ENCODE assay signal across 10 mouse cellular contexts in the genomic region with DNA sequence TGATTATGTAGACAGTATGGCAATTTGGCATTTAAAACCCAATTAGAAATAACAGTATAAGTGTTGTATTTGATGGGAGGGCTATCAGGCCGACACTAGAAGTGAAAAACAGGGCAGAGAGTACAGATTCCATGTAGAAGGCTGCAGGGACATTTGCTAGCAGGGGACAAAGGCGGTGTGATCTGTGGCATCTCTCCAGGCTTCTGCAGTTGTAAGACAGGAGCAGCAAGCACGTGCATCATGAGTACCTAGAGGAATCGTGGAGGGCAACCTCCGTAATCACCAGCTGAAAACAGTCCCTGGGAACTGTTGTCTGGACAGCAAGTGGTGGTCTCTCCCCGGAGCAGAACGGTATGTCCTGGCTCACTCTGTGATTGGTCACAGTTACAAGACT. TPM values are rescaled to one million over a fixed set of nuclear protein-coding genes. Genes with fewer than 3 reads are reported as not detected.
A peak's percentile ranks its signal among the peaks of the same experiment; 100 is the strongest.
DNase-seq lines count a peak whose midpoint lies in the region; ATAC-seq and TF ChIP-seq lines count a peak whose summit lies in the region.
"Had no signal": no experiment of that assay in that cellular context is flagged by ENCODE, and none has a peak within 500 bp of the region (broad histone marks: within the 10 kb centered on the region; RNA-seq: fewer than 3 reads in every experiment).

No protein-coding gene starts in this region.

- H3K36me3 ChIP-seq in heart, embryonic 11.5 days (ENCODE audit: control insufficient read depth, insufficient read depth, low read length): no peaks in the 10 kb centered on the region
- H3K36me3 ChIP-seq in kidney, embryonic 15.5 days: no peaks in the 10 kb centered on the region
- H3K36me3 ChIP-seq in neural tube, embryonic 15.5 days: no peaks in the 10 kb centered on the region
- H3K36me3 ChIP-seq: forebrain, embryonic 12.5 days had no signal

- no peak overlapping the region for H3K9ac ChIP-seq in heart, embryonic 11.5 days (ENCODE audit: low read depth, low read length)
- H3K9ac ChIP-seq in kidney, embryonic 15.5 days: no peak overlapping the region
- H3K9ac ChIP-seq in neural tube, embryonic 15.5 days (replicated peaks): no peak overlapping the region
- H3K9ac ChIP-seq: forebrain, embryonic 12.5 days had no signal

- H3K27ac ChIP-seq in layer of hippocampus, adult 2 months: peak overlapping the region; percentile 40; the same call in 1 of the 2 replicates
- H3K27ac ChIP-seq in heart, embryonic 11.5 days (ENCODE audit: low read depth, low read length): peak overlapping the region; percentile 65
- peak overlapping the region; percentile 67 for H3K27ac ChIP-seq in kidney, embryonic 15.5 days
- H3K27ac ChIP-seq in neural tube, embryonic 15.5 days (replicated peaks): no peak overlapping the region
- H3K27ac ChIP-seq: forebrain, embryonic 12.5 days had no signal

- no peaks in the 10 kb centered on the region for H3K9me3 ChIP-seq in heart, embryonic 11.5 days (replicated peaks; ENCODE audit: control insufficient read depth, low read length)
- no peaks in the 10 kb centered on the region for H3K9me3 ChIP-seq in kidney, embryonic 15.5 days (replicated peaks)
- H3K9me3 ChIP-seq in neural tube, embryonic 15.5 days (replicated peaks): no peaks in the 10 kb centered on the region
- H3K9me3 ChIP-seq: forebrain, embryonic 12.5 days had no signal

- H3K4me1 ChIP-seq in heart, embryonic 11.5 days (ENCODE audit: control insufficient read depth, insufficient read depth, low read length): peaks cover 5% of the 10 kb centered on the region; the same call in 1 of the 2 replicates
- H3K4me1 ChIP-seq in kidney, embryonic 15.5 days: peaks cover 19% of the 10 kb centered on the region
- H3K4me1 ChIP-seq in neural tube, embryonic 15.5 days: peaks cover 11% of the 10 kb centered on the region

- DNase-seq in layer of hippocampus, adult 2 months (ENCODE audit: low spot score in 2 of 2): no peak
- DNase-seq in layer of hippocampus, adult 9-11 months: no peak
- DNase-seq in frontal cortex, adult 2 months (ENCODE audit: extremely low spot score in 1 of 2, low spot score in 1 of 2): no peak
- DNase-seq in yolk sac, embryonic 10.5 days (ENCODE audit: low spot score): no peak
- DNase-seq: lung, postnatal 14 days had no signal

- TF ChIP-seq CTCF in layer of hippocampus, adult 2 months (conservative IDR thresholded peaks at IDR 0.05): no peak

- no peaks in the 10 kb centered on the region for H3K27me3 ChIP-seq in heart, embryonic 11.5 days (ENCODE audit: control insufficient read depth, insufficient read depth, low read length)
- H3K27me3 ChIP-seq in kidney, embryonic 15.5 days: no peaks in the 10 kb centered on the region
- H3K27me3 ChIP-seq in neural tube, embryonic 15.5 days (replicated peaks): no peaks in the 10 kb centered on the region
- H3K27me3 ChIP-seq: forebrain, embryonic 12.5 days had no signal

- no peak for ATAC-seq in heart, embryonic 11.5 days (replicated peaks; ENCODE audit: insufficient number of reproducible peaks, low FRiP score, low TSS enrichment)
- ATAC-seq in kidney, embryonic 15.5 days (replicated peaks; ENCODE audit: low FRiP score): no peak
- no peak for ATAC-seq in neural tube, embryonic 15.5 days (ENCODE audit: low FRiP score)
- ATAC-seq: activated CD4-positive, CD25-positive, alpha-beta regulatory T cell, adult 4 months had no signal

- H3K4me3 ChIP-seq in layer of hippocampus, adult 2 months: no peak overlapping the region
- H3K4me3 ChIP-seq in heart, embryonic 11.5 days (ENCODE audit: low read depth, low read length): no peak overlapping the region
- no peak overlapping the region for H3K4me3 ChIP-seq in kidney, embryonic 15.5 days (replicated peaks)
- H3K4me3 ChIP-seq in neural tube, embryonic 15.5 days (replicated peaks): no peak overlapping the region
- H3K4me3 ChIP-seq: forebrain, embryonic 12.5 days had no signal

- 47% methylated on average over 7 of the region's 7 CpGs for WGBS in heart, embryonic 11.5 days (ENCODE audit: insufficient replicate concordance)
- 66% methylated on average over 7 of the region's 7 CpGs for WGBS in kidney, embryonic 15.5 days
- WGBS in neural tube, embryonic 15.5 days: 70% methylated on average over 7 of the region's 7 CpGs

- no peak overlapping the region for H3K4me2 ChIP-seq in heart, embryonic 11.5 days
- peak overlapping the region; percentile 48; the same call in 1 of the 2 replicates for H3K4me2 ChIP-seq in kidney, embryonic 15.5 days
- H3K4me2 ChIP-seq in neural tube, embryonic 15.5 days: peak overlapping the region; percentile 47; the same call in 1 of the 2 replicates
- H3K4me2 ChIP-seq: forebrain, embryonic 12.5 days had no signal

RNA-seq across cellular contexts. Expression of gene Calcrl, which starts 37.2 kb away (rescaled TPM):
- total RNA-seq in layer of hippocampus, adult 2 months (2021): 1 to 10 TPM; 8.0 to 8.5 TPM
- 59.6 and 68.1 TPM in 2 replicates for polyA plus RNA-seq in heart, embryonic 11.5 days (2014; fragmentation: Nextera tagmentation; extraction: Ambion mirVana)
- polyA plus RNA-seq in kidney, embryonic 15.5 days (2015; fragmentation: Nextera tagmentation; extraction: Ambion mirVana): 65.6 and 73.4 TPM in 2 replicates
- polyA plus RNA-seq in neural tube, embryonic 15.5 days (2015; fragmentation: Nextera tagmentation; extraction: Ambion mirVana): 23.2 and 26.9 TPM in 2 replicates
- polyA plus RNA-seq in frontal cortex, adult 2 months (2012; rRNA removed): 4.1 and 4.8 TPM in 2 replicates
